Mouse (Mus musculus) stomach, postnatal 0 days (tissue): ENCODE data around the gene Gpam. TPM values are rescaled to one million over a fixed set of nuclear protein-coding genes. Genes with fewer than 3 reads are reported as not detected.

Experiments
- ATAC-seq: fragments of 200-750 bp; cut with Nextera tagmentation; 2 replicates; pipeline ENCODE4 v1.8.0; 2017; ENCODE audit not compliant: low FRiP score, low TSS enrichment
- DNase-seq: peaks from one replicate; pipeline ENCODE4 v3.0.0-alpha.2; 2016; ENCODE audit warnings: low spot score
- H3K27ac ChIP-seq: fragments of 300-500 bp; sonication (generic); replicated peaks from 2 replicates; pipeline ENCODE4 v1.5.1; 2014; ENCODE audit warnings: mild to moderate bottlenecking, control low read depth
- H3K27me3 ChIP-seq: fragments of 300-500 bp; sonication (generic); 2 replicates; pipeline ENCODE4 v1.6.1; 2014; ENCODE audit warnings: low read length; ENCODE audit not compliant: control insufficient read depth, insufficient read depth
- H3K36me3 ChIP-seq: fragments of 300-500 bp; sonication (generic); 2 replicates; pipeline ENCODE4 v1.6.1; 2014; ENCODE audit warnings: low read length, mixed read lengths; ENCODE audit not compliant: control insufficient read depth, insufficient read depth
- H3K4me1 ChIP-seq: fragments of 300-500 bp; sonication (generic); replicated peaks from 2 replicates; pipeline ENCODE4 v1.6.1; 2014; ENCODE audit warnings: antibody characterized with exemption; ENCODE audit not compliant: control insufficient read depth, insufficient read depth
- H3K4me2 ChIP-seq: fragments of 300-500 bp; sonication (generic); replicated peaks from 2 replicates; pipeline ENCODE4 v1.6.1; 2014; ENCODE audit warnings: low read depth, mild to moderate bottlenecking, control low read depth, moderate library complexity
- H3K4me3 ChIP-seq: fragments of 300-500 bp; sonication (generic); 2 replicates; pipeline ENCODE4 v1.5.1; 2014; ENCODE audit warnings: low read depth, low read length, control low read depth
- H3K9ac ChIP-seq: fragments of 300-500 bp; sonication (generic); 2 replicates; pipeline ENCODE4 v1.6.1; 2014; ENCODE audit warnings: mild to moderate bottlenecking, low read length, control low read depth, mixed read lengths
- H3K9me3 ChIP-seq: fragments of 300-500 bp; sonication (generic); 2 replicates; pipeline ENCODE4 v1.6.1; 2016; ENCODE audit warnings: low read length; ENCODE audit not compliant: control insufficient read depth
- CTCF ChIP-seq: IDR thresholded peaks from 2 replicates; pipeline ENCODE4 v1.5.1; 2016; ENCODE audit warnings: antibody characterized with exemption, low read depth, mild to moderate bottlenecking, moderate library complexity
- EP300 ChIP-seq: optimal IDR thresholded peaks from 2 replicates; pipeline ENCODE3; 2016; ENCODE audit warnings: antibody characterized with exemption
- WGBS: fragments of 180-500 bp; shearing (Covaris S2); extraction: QIAGEN DNeasy Blood & Tissue Kit; methylation state at CpG from one replicate; pipeline ENCODE4 v1.1.7; 2014; 5-methylcytosine and 5-hydroxymethylcytosine counted together
- polyA plus RNA-seq: library from polyadenylated mRNA; unstranded; fragments of >200 nt; fragmentation: Nextera tagmentation; extraction: Ambion mirVana; gene quantifications from 2 replicates; pipeline ENCODE4 v1.2.1, GENCODE M21; 2015

Gene Gpam
- polyA plus RNA-seq, 1 experiment from 2014 or later, result 12.5 TPM

GRCm38 (mm10) chr19:55136693-55137427, 9.8 kb upstream of the Gpam start:
- ATAC-seq (no peak), DNase-seq (no peak)
- H3K9ac ChIP-seq, result no peak overlapping the region
- TF ChIP-seq CTCF (no peak), EP300 (no peak)
- H3K4me3 ChIP-seq, result no peak overlapping the region
- H3K27me3 ChIP-seq, result no peaks in the 10 kb centered on the region
- no peaks in the 10 kb centered on the region for H3K9me3 ChIP-seq
- H3K4me1 ChIP-seq, result no peaks in the 10 kb centered on the region; the same call in 1 of the 2 replicates
- 47% methylated on average over 4 of the region's 4 CpGs for WGBS
- no peaks in the 10 kb centered on the region for H3K36me3 ChIP-seq
- no peak overlapping the region for H3K4me2 ChIP-seq
- no peak overlapping the region for H3K27ac ChIP-seq

DNA sequence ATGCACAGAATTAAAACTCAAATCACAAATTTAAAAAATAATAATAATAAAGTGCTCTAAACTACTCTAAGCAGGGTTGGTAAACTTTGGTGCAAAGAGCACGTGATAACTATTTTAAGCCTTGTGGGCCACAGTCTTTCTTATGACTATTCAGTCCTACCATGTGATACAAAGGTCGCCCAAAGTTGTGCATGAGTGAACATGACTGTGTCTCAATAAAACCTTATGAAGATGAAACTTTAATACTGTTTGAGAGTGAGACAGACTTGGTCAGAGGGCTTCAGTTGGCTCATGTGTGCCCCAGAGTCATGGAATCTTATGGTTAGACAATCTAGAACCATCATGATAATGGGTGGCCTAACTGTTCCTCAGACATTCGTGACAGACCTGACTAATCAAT, 8.9 kb upstream of the Gpam start:
- H3K4me3 ChIP-seq, result no peak overlapping the region
- ATAC-seq (no peak), DNase-seq (no peak)
- H3K4me1 ChIP-seq, result no peaks in the 10 kb centered on the region; the same call in 1 of the 2 replicates
- H3K4me2 ChIP-seq, result no peak overlapping the region
- H3K9me3 ChIP-seq, result no peaks in the 10 kb centered on the region
- no peaks in the 10 kb centered on the region for H3K36me3 ChIP-seq
- TF ChIP-seq CTCF, result no peak
- no peak for TF ChIP-seq EP300
- H3K27me3 ChIP-seq, result no peaks in the 10 kb centered on the region
- 88% methylated on average over 3 of the region's 3 CpGs for WGBS
- no peak overlapping the region for H3K9ac ChIP-seq
- no peak overlapping the region for H3K27ac ChIP-seq

DNA sequence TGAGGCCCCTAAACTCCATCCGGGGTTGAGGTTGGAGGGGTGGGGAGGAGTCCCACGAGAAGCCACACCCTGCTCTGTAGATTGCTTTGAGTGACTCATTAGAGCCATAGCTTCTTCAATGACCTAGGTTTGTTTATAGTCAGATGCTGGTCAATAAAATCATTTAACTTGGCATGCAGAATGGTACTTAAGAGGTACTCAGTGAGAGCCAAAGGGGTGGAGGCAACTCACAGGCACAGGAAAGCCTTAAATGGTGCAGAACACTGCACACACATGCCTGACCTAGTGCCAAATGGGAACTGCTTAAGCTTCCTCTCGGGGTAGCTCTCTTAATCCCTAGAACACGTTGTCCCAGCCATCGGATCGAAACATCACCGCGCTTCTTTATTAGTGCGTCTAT, 7.5 kb upstream of the Gpam start:
- H3K4me2 ChIP-seq, result no peak overlapping the region
- ATAC-seq (peak; percentile 60), DNase-seq (no peak)
- no peaks in the 10 kb centered on the region for H3K9me3 ChIP-seq
- H3K36me3 ChIP-seq, result no peaks in the 10 kb centered on the region
- 60% methylated on average over 9 of the region's 9 CpGs for WGBS
- H3K27me3 ChIP-seq, result no peaks in the 10 kb centered on the region
- H3K27ac ChIP-seq, result no peak overlapping the region
- H3K9ac ChIP-seq, result no peak overlapping the region
- H3K4me1 ChIP-seq, result no peaks in the 10 kb centered on the region; the same call in 1 of the 2 replicates
- TF ChIP-seq CTCF (no peak), EP300 (no peak)
- no peak overlapping the region for H3K4me3 ChIP-seq

DNA sequence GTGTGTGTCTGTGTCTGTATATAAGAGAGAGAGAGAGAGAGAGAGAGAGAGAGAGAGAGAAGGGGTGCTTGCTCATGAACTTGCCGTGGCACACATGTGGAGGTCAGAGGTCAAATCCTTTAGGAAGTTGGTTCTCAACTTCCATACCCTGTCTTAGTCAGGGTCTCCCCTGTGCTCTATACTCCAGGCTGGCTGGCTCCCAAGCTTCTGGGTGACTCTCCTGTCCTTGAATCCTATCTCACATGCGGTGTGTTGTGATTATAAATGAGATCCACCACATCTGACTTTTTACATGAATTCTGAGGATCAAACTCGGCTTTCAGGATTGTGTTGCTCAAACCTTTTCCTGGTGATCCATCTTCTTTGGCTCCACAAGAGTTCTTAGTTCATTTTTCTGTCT, 5.4 kb upstream of the Gpam start:
- no peak overlapping the region for H3K27ac ChIP-seq
- no peak overlapping the region for H3K4me3 ChIP-seq
- no peaks in the 10 kb centered on the region; the same call in 1 of the 2 replicates for H3K4me1 ChIP-seq
- ATAC-seq, result no peak
- no peaks in the 10 kb centered on the region for H3K27me3 ChIP-seq
- H3K9me3 ChIP-seq, result no peaks in the 10 kb centered on the region
- no peak overlapping the region for H3K9ac ChIP-seq
- no peaks in the 10 kb centered on the region for H3K36me3 ChIP-seq
- TF ChIP-seq EP300 (no peak), CTCF (no peak)
- no peak overlapping the region for H3K4me2 ChIP-seq
- 76% methylated on average over 3 of the region's 3 CpGs for WGBS
- no peak for DNase-seq

- H3K27ac ChIP-seq, result no peak overlapping the region
- DNase-seq (no peak), ATAC-seq (no peak)
- TF ChIP-seq CTCF (no peak), EP300 (no peak)
- no peaks in the 10 kb centered on the region for H3K27me3 ChIP-seq
- no peaks in the 10 kb centered on the region for H3K36me3 ChIP-seq
- no peak overlapping the region for H3K4me2 ChIP-seq
- H3K9ac ChIP-seq, result no peak overlapping the region
- no peaks in the 10 kb centered on the region for H3K9me3 ChIP-seq
- WGBS, result 38% methylated on average over 1 of the region's 1 CpGs
- no peaks in the 10 kb centered on the region; the same call in 1 of the 2 replicates for H3K4me1 ChIP-seq
- no peak overlapping the region for H3K4me3 ChIP-seq
Measured at GRCm38 (mm10) chr19:55131747-55132146, 4.7 kb upstream of the Gpam start.

DNA sequence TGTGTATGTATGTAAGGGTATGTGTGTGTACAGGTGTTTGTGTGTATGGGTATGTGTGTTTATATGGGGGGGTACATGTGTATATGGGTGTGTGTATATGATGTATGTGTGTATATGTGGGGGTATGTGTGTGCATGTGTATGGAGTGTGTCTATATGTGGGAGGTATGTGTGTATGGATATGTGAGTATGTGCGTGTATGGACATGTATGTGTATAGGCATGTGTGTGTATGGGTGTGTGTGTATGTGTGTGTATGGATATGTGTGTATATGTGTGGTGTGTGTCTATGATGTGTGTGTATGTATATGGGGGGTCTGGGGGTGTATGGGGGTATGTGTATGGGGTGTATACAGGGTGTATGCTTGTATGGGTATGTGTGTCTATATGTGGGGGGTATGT, 1.4 kb upstream of the Gpam start:
- no peak for DNase-seq
- no peak overlapping the region for H3K4me2 ChIP-seq
- TF ChIP-seq CTCF (no peak), EP300 (no peak)
- H3K27me3 ChIP-seq, result no peaks in the 10 kb centered on the region
- H3K9me3 ChIP-seq, result no peaks in the 10 kb centered on the region
- ATAC-seq, result no peak
- H3K36me3 ChIP-seq, result no peaks in the 10 kb centered on the region
- H3K4me1 ChIP-seq, result no peaks in the 10 kb centered on the region
- WGBS, result 95% methylated on average over 1 of the region's 1 CpGs
- H3K9ac ChIP-seq, result no peak overlapping the region
- no peak overlapping the region for H3K27ac ChIP-seq
- H3K4me3 ChIP-seq, result no peak overlapping the region
